Mouse (Mus musculus) CH12.LX (cell line): ENCODE data around the gene Vps45. TPM values are rescaled to one million over a fixed set of nuclear protein-coding genes. Genes with fewer than 3 reads are reported as not detected.
A peak's percentile ranks its signal among the peaks of the same experiment; 100 is the strongest.

Experiments
- DNase-seq: peaks from one replicate; pipeline ENCODE4 v3.0.0-alpha.2; 2013; ENCODE audit errors: extremely low read depth
- H3K27ac ChIP-seq: 2 replicates; pipeline ENCODE4 v1.5.1; 2012; ENCODE audit warnings: low read depth, mild to moderate bottlenecking, control low read depth, moderate library complexity; ENCODE audit not compliant: insufficient read depth
- H3K27me3 ChIP-seq: replicated peaks from 2 replicates; pipeline ENCODE3; 2012; ENCODE audit warnings: inconsistent platforms
- H3K36me3 ChIP-seq, 2 experiments: replicated peaks in 1 of 2; 2 replicates each; pipeline versions ENCODE3 to v1.6.1; 2012; ENCODE audit warnings: inconsistent platforms in 1 of 2, low read length in 1 of 2, mild to moderate bottlenecking in 1 of 2, mixed read lengths in 1 of 2, moderate library complexity in 1 of 2; ENCODE audit not compliant: control insufficient read depth in 1 of 2, insufficient read depth in 1 of 2
- H3K4me1 ChIP-seq, 2 experiments: 2 replicates each; pipeline ENCODE4 v1.6.1; 2012; ENCODE audit warnings: inconsistent platforms in 1 of 2, moderate library complexity in 1 of 2; ENCODE audit not compliant: insufficient read depth in 2 of 2, control insufficient read depth in 1 of 2
- H3K4me2 ChIP-seq: 2 replicates; pipeline ENCODE4 v1.6.1; 2012; ENCODE audit warnings: low read depth, mild to moderate bottlenecking, control low read depth; ENCODE audit not compliant: poor library complexity, insufficient read depth, severe bottlenecking
- H3K4me3 ChIP-seq, 3 experiments: fragments of 150-350 bp in 1 of 3; sonication (generic) in 1 of 3; replicated peaks in 1 of 3; 2 replicates each; pipeline versions ENCODE3 to v1.5.1; 2011 to 2012; ENCODE audit warnings: low read depth in 2 of 3, low read length in 2 of 3, mild to moderate bottlenecking in 2 of 3, moderate library complexity in 2 of 3, control low read depth in 1 of 3, improper control_type of control experiment in 1 of 3, inconsistent platforms in 1 of 3, mixed read lengths in 1 of 3; ENCODE audit not compliant: poor library complexity in 1 of 3
- H3K79me2 ChIP-seq: replicated peaks from 2 replicates; pipeline ENCODE4 v1.6.1; 2012; ENCODE audit warnings: mild to moderate bottlenecking, moderate library complexity; ENCODE audit not compliant: control insufficient read depth, poor library complexity, insufficient read depth, severe bottlenecking; ENCODE audit errors: extremely low read depth
- H3K9ac ChIP-seq: 2 replicates; pipeline ENCODE4 v1.6.1; 2012; ENCODE audit warnings: low read depth, mild to moderate bottlenecking, control low read depth, moderate library complexity; ENCODE audit not compliant: insufficient read depth
- H3K9me3 ChIP-seq: replicated peaks from 2 replicates; pipeline ENCODE3; 2012; ENCODE audit warnings: low read length, inconsistent platforms, mixed read lengths
- CHD1 ChIP-seq: IDR thresholded peaks from 2 replicates; pipeline ENCODE4 v1.6.1; 2012; ENCODE audit warnings: low read depth, low read length, improper control_type of control experiment, inconsistent platforms
- CTCF ChIP-seq, 2 experiments: IDR thresholded peaks in 1 of 2; conservative IDR thresholded peaks in 1 of 2; 2 replicates each; pipeline ENCODE4 v1.5.1; 2011 to 2012; ENCODE audit warnings: low read depth in 2 of 2, low read length in 2 of 2, improper control_type of control experiment in 1 of 2, inconsistent platforms in 1 of 2, mild to moderate bottlenecking in 1 of 2, moderate library complexity in 1 of 2
- ELF1 ChIP-seq: IDR thresholded peaks from 2 replicates; pipeline ENCODE4 v1.6.1; 2014; ENCODE audit warnings: low read depth, mild to moderate bottlenecking, inconsistent platforms, low read length, improper control_type of control experiment
- EP300 ChIP-seq: IDR thresholded peaks from 2 replicates; pipeline ENCODE4 v1.6.1; 2011; ENCODE audit warnings: low read length, improper control_type of control experiment
- ETS1 ChIP-seq: conservative IDR thresholded peaks from 2 replicates; pipeline ENCODE4 v1.6.1; 2012; ENCODE audit warnings: low read depth, mild to moderate bottlenecking, inconsistent platforms, low read length, improper control_type of control experiment, moderate library complexity
- HCFC1 ChIP-seq: IDR thresholded peaks from 2 replicates; pipeline ENCODE4 v1.6.1; 2012; ENCODE audit warnings: low read depth, mild to moderate bottlenecking, inconsistent platforms, low read length, improper control_type of control experiment
- IRF4 ChIP-seq: IDR thresholded peaks from 2 replicates; pipeline ENCODE4 v1.6.1; 2014; ENCODE audit warnings: low read depth, mild to moderate bottlenecking, inconsistent platforms, low read length, improper control_type of control experiment
- JUN ChIP-seq: IDR thresholded peaks from 2 replicates; pipeline ENCODE4 v1.6.1; 2011; ENCODE audit warnings: low read depth, mild to moderate bottlenecking, low read length, improper control_type of control experiment, moderate library complexity; ENCODE audit not compliant: insufficient read depth
- KAT2A ChIP-seq: IDR thresholded peaks from 2 replicates; pipeline ENCODE4 v1.6.1; 2012; ENCODE audit warnings: low read length, improper control_type of control experiment, inconsistent platforms; ENCODE audit not compliant: insufficient replicate concordance
- MAFK ChIP-seq: IDR thresholded peaks from 2 replicates; pipeline ENCODE4 v1.6.1; 2011; ENCODE audit warnings: low read length, improper control_type of control experiment; ENCODE audit not compliant: insufficient replicate concordance
- MAX ChIP-seq: IDR thresholded peaks from 2 replicates; pipeline ENCODE4 v1.6.1; 2011; ENCODE audit warnings: low read length, improper control_type of control experiment
- MAZ ChIP-seq: IDR thresholded peaks from 2 replicates; pipeline ENCODE4 v1.6.1; 2012; ENCODE audit warnings: low read depth, mild to moderate bottlenecking, inconsistent platforms, low read length, improper control_type of control experiment, moderate library complexity
- MXI1 ChIP-seq: IDR thresholded peaks from 2 replicates; pipeline ENCODE4 v1.6.1; 2011; ENCODE audit warnings: mild to moderate bottlenecking, low read depth, low read length, improper control_type of control experiment
- MYC ChIP-seq: IDR thresholded peaks from 2 replicates; pipeline ENCODE4 v1.6.1; 2011; ENCODE audit warnings: low read depth, mild to moderate bottlenecking, improper control_type of control experiment, low read length
- NELFE ChIP-seq: IDR thresholded peaks from 2 replicates; pipeline ENCODE4 v1.6.1; 2011; ENCODE audit warnings: low read depth, low read length, improper control_type of control experiment
- NRF1 ChIP-seq: IDR thresholded peaks from 2 replicates; pipeline ENCODE4 v1.6.1; 2014; ENCODE audit warnings: low read depth, mild to moderate bottlenecking, inconsistent platforms, low read length, improper control_type of control experiment, moderate library complexity
- POLR2A ChIP-seq: IDR thresholded peaks from 2 replicates; pipeline ENCODE4 v1.6.1; 2011; ENCODE audit warnings: low read depth, mild to moderate bottlenecking, improper control_type of control experiment, low read length
- POLR2AphosphoS2 ChIP-seq: IDR thresholded peaks from 2 replicates; pipeline ENCODE4 v1.6.1; 2011; ENCODE audit warnings: low read depth, low read length, improper control_type of control experiment
- RAD21 ChIP-seq: IDR thresholded peaks from 2 replicates; pipeline ENCODE4 v1.6.1; 2011; ENCODE audit warnings: low read depth, mild to moderate bottlenecking, low read length, improper control_type of control experiment, moderate library complexity
- RCOR1 ChIP-seq: conservative IDR thresholded peaks from 2 replicates; pipeline ENCODE4 v1.6.1; 2012; ENCODE audit warnings: low read depth, mild to moderate bottlenecking, inconsistent platforms, low read length, improper control_type of control experiment
- SIN3A ChIP-seq: IDR thresholded peaks from 2 replicates; pipeline ENCODE4 v1.6.1; 2012; ENCODE audit warnings: low read length, improper control_type of control experiment, inconsistent platforms
- TBP ChIP-seq: conservative IDR thresholded peaks from 2 replicates; pipeline ENCODE4 v1.6.1; 2011; ENCODE audit warnings: low read depth, low read length, improper control_type of control experiment
- TCF12 ChIP-seq: IDR thresholded peaks from 2 replicates; pipeline ENCODE4 v1.6.1; 2014; ENCODE audit warnings: low read depth, mild to moderate bottlenecking, inconsistent platforms, low read length, improper control_type of control experiment
- UBTF ChIP-seq: IDR thresholded peaks from 2 replicates; pipeline ENCODE4 v1.6.1; 2012; ENCODE audit warnings: low read depth, mild to moderate bottlenecking, inconsistent platforms, low read length, improper control_type of control experiment, moderate library complexity
- USF1 ChIP-seq: IDR thresholded peaks from 2 replicates; pipeline ENCODE4 v1.6.1; 2014; ENCODE audit warnings: low read depth, mild to moderate bottlenecking, inconsistent platforms, low read length, improper control_type of control experiment
- USF2 ChIP-seq: conservative IDR thresholded peaks from 2 replicates; pipeline ENCODE4 v1.6.1; 2011; ENCODE audit warnings: low read depth, low read length, improper control_type of control experiment
- ZC3H11A ChIP-seq: IDR thresholded peaks from 2 replicates; pipeline ENCODE4 v1.6.1; 2012; ENCODE audit warnings: low read depth, mild to moderate bottlenecking, inconsistent platforms, low read length, improper control_type of control experiment
- ZKSCAN1 ChIP-seq: IDR thresholded peaks from 2 replicates; pipeline ENCODE4 v1.6.1; 2012; ENCODE audit warnings: low read depth, inconsistent platforms, low read length, improper control_type of control experiment, borderline replicate concordance
- ZMIZ1 ChIP-seq: IDR thresholded peaks from 2 replicates; pipeline ENCODE4 v1.6.1; 2012; ENCODE audit warnings: low read depth, mild to moderate bottlenecking, inconsistent platforms, low read length, improper control_type of control experiment
- ZNF384 ChIP-seq: IDR thresholded peaks from 2 replicates; pipeline ENCODE4 v1.6.1; 2012; ENCODE audit warnings: low read depth, low read length, improper control_type of control experiment, inconsistent platforms
- dilution Hi-C: fragments of 300-500 bp; cut with MboI; formaldehyde crosslinking; loops from 2 replicates; pipeline ENCODE4 v1.14.3; 2020; ENCODE audit warnings: low sequenced_read_pairs; ENCODE audit not compliant: extremely low pct_unique_long_range_greater_than_20kb, extremely low pct_ligation_motif_present
- in situ Hi-C: fragments of 300-500 bp; cut with MboI; formaldehyde crosslinking; loops from 3 replicates; pipeline ENCODE4 v1.14.3; 2019; ENCODE audit warnings: low sequenced_read_pairs, low pct_ligation_motif_present, low pct_unique_long_range_greater_than_20kb, mixed read lengths
- polyA plus RNA-seq: library from polyadenylated mRNA; unstranded; fragments of >175 nt; gene quantifications from 2 replicates; pipeline ENCODE4 v1.2.1, GENCODE M21; 2012; ENCODE audit warnings: low read depth; ENCODE audit not compliant: insufficient read length
- total RNA-seq, 2 experiments: library from RNA; depleted of rRNA; stranded (reverse); fragments of 300-350 nt in 1 of 2; fragments of >200 nt in 1 of 2; gene quantifications; 2 replicates each; pipeline ENCODE4 v1.2.3; 2012 to 2014

Gene Vps45
- total and polyA plus RNA-seq, 3 experiments = 16.2 to 20.8 (median 16.8) TPM

DNA sequence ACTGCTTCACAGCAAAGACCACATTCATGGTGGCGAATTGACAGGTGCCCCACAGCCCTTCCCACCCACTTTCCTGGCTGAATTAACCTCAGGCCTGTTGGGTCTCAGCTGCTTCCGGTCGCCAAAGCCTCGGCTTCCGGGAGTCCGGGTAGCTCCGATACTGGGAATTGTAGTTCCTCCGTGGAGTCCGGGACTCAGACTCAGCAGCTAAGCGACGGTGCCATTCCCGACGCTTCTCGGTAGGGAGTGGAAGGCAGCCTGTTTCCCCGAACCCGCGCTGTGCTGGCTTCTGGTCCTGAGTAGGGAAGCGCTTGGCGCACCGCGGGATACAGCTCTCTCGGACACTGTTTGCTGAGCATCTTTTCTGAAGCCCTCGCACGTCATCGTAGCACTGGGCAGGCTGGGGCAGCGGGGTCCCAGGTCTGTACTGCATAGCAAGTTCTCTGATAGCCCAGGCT is 490 bp downstream of the Vps45 start:
- H3K4me3 ChIP-seq = peak overlapping the region; percentile 65 to 71 (median 69)
- in situ Hi-C loops = loop anchor here (5.0 to 10.0 kb wide), 2 partner anchors 90 to 203 kb away; partner anchors contain the start of gene Prpf3
- dilution Hi-C loops = no loop called here

DNA sequence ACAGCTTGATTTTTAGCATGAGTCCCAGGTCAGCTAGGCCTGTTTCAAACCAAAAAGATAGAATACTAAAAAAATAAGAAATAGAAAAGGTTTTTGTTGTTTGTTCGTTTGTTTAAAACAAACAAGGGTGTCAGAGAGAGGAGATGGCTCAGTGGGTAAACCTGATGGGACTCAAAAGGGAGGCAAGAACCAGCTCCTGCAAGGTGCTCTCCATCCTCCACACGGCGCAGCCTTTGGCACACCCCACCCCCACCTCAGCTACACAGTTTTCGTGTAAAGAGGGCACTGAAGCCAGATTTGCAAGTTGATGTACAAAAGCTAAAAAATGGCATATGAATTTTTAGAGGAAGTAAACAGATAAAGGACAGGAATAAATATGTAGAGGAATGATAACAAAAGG is 2.2 kb downstream of the Vps45 start:
- Histone ChIP-seq H3K4me3 (no peak overlapping the region), H3K4me1 (peaks cover 3 to 28% of the 10 kb centered on the region in 2 experiments; a peak in 3 of 4 replicates), H3K27ac (no peak overlapping the region), H3K79me2 (peaks cover 13% of the 10 kb centered on the region; the same call in 1 of the 2 replicates), H3K27me3 (no peaks in the 10 kb centered on the region), H3K9ac (no peak overlapping the region), H3K36me3 (peaks cover 9 to 35% of the 10 kb centered on the region in 2 experiments), H3K9me3 (no peaks in the 10 kb centered on the region), H3K4me2 (peak overlapping the region; percentile 10; the same call in 1 of the 2 replicates)
- dilution Hi-C loops (no loop called here), in situ Hi-C loops (loop anchor here (5.0 to 10.0 kb wide), 2 partner anchors 89 to 201 kb away; partner anchors contain the start of gene Prpf3)
- DNase-seq = no peak
- no peak for TF ChIP-seq ZNF384
- no peak for TF ChIP-seq MAZ
- no peak for TF ChIP-seq MYC
- no peak for TF ChIP-seq SIN3A
- no peak for TF ChIP-seq JUN
- TF ChIP-seq TCF12 = no peak
- TF ChIP-seq ZC3H11A = no peak
- no peak for TF ChIP-seq RCOR1
- TF ChIP-seq POLR2A = no peak
- TF ChIP-seq EP300 = no peak
- no peak for TF ChIP-seq ZMIZ1
- TF ChIP-seq MXI1 = no peak
- TF ChIP-seq USF1 = no peak
- TF ChIP-seq RAD21 = no peak
- TF ChIP-seq USF2 = no peak
- TF ChIP-seq MAFK = no peak
- TF ChIP-seq ETS1 = no peak

More for the DNA sequence above, 490 bp downstream of the Vps45 start:
- Histone ChIP-seq H3K9me3 (no peaks in the 10 kb centered on the region), H3K27me3 (no peaks in the 10 kb centered on the region), H3K9ac (peak overlapping the region; percentile 95), H3K4me1 (peaks cover 3 to 41% of the 10 kb centered on the region in 2 experiments; a peak in 3 of 4 replicates), H3K36me3 (peaks cover 9 to 26% of the 10 kb centered on the region in 2 experiments), H3K79me2 (peaks cover 13% of the 10 kb centered on the region; the same call in 1 of the 2 replicates), H3K27ac (peak overlapping the region; percentile 42), H3K4me2 (peak overlapping the region; percentile 96)
- TF ChIP-seq TBP (0 out of 2 replicates have a peak, but pooled peaks have one; percentile 48), MAX (no peak), ZC3H11A (no peak), CHD1 (0 out of 2 replicates have a peak, but pooled peaks have one; percentile 45), NRF1 (no peak), MYC (0 out of 2 replicates have a peak, but pooled peaks have one; percentile 12), ZKSCAN1 (no peak), EP300 (no peak), USF1 (no peak), SIN3A (peak; percentile 99), CTCF (conservative IDR thresholded peaks at IDR 0.05 in 1 of 2, IDR thresholded peaks at IDR 0.05 in 1 of 2; ENCODE audit: low read depth in 2 of 2, low read length in 2 of 2) (no peak), KAT2A (peak; percentile 83; the same call in 1 of the 2 replicates), MXI1 (peak; percentile 87), ELF1 (peak; percentile 85), USF2 (no peak), IRF4 (peak; percentile 57; the same call in 1 of the 2 replicates), ETS1 (peak; percentile 12; the same call in 1 of the 2 replicates), NELFE (peak; percentile 49; the same call in 1 of the 2 replicates), UBTF (peak; percentile 62; the same call in 1 of the 2 replicates), MAFK (no peak), HCFC1 (peak; percentile 94), POLR2AphosphoS2 (0 out of 2 replicates have a peak, but pooled peaks have one; percentile 39), TCF12 (peak; percentile 86), POLR2A (peak; percentile 68)
- DNase-seq = peak; percentile 87
